Mouse (Mus musculus): ENCODE measurements around the gene Bicra.

DNA sequence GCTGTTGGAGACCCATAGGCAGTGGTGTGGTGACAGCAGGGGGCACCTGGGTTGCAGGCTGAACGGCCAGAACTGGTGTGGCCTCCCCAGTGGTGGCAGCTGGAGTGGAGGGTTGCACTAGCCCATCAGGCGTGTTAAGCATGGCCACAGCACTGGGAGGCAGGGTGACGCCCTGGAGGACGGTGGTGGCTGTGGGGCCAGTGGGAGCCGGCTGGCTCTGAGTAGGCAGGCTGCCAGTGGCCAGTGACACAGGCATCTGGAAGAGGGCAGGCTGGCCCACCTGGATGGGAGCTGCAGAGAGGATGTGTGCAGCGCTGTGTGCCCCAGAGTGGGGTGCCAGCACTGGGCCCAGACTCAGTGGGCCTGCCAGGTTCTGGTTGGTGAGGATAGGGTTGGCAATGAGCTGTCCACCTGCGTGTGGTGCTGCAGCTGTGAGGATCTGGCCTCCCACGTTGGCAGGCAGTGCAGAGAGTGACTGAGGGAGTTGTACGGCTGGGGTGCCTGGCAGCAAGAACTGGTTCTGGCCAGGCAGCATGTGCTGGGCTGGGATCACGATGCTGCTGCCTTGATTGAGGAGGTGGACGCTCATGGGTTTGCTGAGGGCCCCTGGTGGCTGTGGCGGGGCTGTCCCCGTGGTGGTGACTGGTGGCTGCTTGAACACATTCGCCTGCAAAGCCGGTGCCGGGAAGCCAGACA is 59.9 kb downstream of the Bicra start:
- TF ChIP-seq EP300 (IDR thresholded peaks at IDR 0.05; ENCODE audit: low read depth in 1 of 2, low read length in 2 of 2) = no peak
- TF ChIP-seq UBTF (IDR thresholded peaks at IDR 0.05; ENCODE audit: borderline replicate concordance, insufficient read depth, low read depth, low read length) = no peak
- no peak for TF ChIP-seq POLR2A (IDR thresholded peaks at IDR 0.05; ENCODE audit: control insufficient read depth in 1 of 2, insufficient read depth in 1 of 2, low read depth in 1 of 2, low read length in 2 of 2, poor library complexity in 1 of 2)
- TF ChIP-seq HCFC1 (IDR thresholded peaks at IDR 0.05; ENCODE audit: low read depth, low read length) = no peak
- no peak for TF ChIP-seq RCOR1 (IDR thresholded peaks at IDR 0.05; ENCODE audit: low read depth, low read length)

Data from MEL (cell line).